Mouse (Mus musculus): ENCODE results near the gene Ms4a7. TPM values are rescaled to one million over a fixed set of nuclear protein-coding genes. Genes with fewer than 3 reads are reported as not detected.
A peak's percentile ranks its signal among the peaks of the same experiment; 100 is the strongest.
"Not testable (repeated sequence)": the region's sequence is repeated elsewhere in the genome, so short reads cannot be mapped to it uniquely, and the experiment has no call there.

The Ms4a7 gene
- polyA plus RNA-seq, 1 experiment from 2014 or later = 4.9 TPM

DNA sequence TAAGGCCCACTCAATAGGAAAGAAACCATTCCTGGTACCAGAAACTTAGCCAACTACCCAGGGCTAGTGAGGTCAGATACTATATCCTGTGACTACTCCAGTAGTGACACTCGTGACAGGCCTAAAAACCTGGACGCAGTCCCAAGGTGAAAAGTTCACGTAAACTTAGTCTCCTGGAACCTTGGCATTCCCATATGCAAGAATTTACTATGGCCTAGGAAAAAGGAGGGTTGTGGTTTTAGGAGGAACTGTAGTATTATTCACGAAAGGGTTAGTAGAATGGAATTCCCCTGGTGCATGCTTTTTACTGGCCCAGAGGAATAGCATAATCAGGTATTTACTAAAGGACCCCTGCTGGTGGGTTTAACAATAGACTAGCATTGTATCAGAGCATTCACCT lies 19.2 kb downstream of the Ms4a7 start:
- Histone ChIP-seq H3K27ac (no peak overlapping the region), H3K4me3 (replicated peaks) (no peak overlapping the region), H3K27me3 (replicated peaks) (no peaks in the 10 kb centered on the region), H3K4me2 (replicated peaks) (no peak overlapping the region), H3K36me3 (no peaks in the 10 kb centered on the region), H3K4me1 (replicated peaks) (no peaks in the 10 kb centered on the region), H3K9me3 (no peaks in the 10 kb centered on the region), H3K9ac (no peak overlapping the region)
- 77% methylated on average over 4 of the region's 4 CpGs for WGBS
- ATAC-seq = no peak

DNA sequence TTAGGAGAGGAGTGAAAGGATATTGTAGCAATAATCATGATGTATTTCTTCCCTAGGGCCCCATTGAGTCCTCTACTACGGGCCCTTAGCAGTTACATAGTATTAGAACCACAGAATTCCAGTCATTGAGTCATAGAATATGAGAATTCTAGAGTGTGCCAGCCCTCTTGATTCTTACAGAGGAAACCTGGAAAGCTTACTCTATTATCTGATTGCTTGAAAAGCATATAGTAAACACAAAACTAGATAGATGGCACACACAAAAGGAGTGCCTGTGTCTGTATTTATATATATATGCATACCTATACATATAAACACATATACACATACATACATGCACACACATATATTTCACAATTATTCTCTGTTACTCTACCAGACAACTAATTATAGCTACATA lies 21.6 kb downstream of the Ms4a7 start, which contains the start of gene Ms4a14:
Gene Ms4a14 (minus strand): TSS at position 101 of the 400 bp plus-strand sequence.
- ATAC-seq = no peak
- Histone ChIP-seq H3K27me3 (replicated peaks) (no peaks in the 10 kb centered on the region), H3K9me3 (no peaks in the 10 kb centered on the region), H3K9ac (no peak within 1 kb of the TSS), H3K4me1 (replicated peaks) (no peaks in the 10 kb centered on the region), H3K27ac (no peak within 1 kb of the TSS), H3K4me2 (replicated peaks) (no peak within 1 kb of the TSS), H3K36me3 (no peaks in the 10 kb centered on the region), H3K4me3 (replicated peaks) (no peak within 1 kb of the TSS)
- WGBS = 70% methylated on average over 1 of the region's 1 CpGs

DNA sequence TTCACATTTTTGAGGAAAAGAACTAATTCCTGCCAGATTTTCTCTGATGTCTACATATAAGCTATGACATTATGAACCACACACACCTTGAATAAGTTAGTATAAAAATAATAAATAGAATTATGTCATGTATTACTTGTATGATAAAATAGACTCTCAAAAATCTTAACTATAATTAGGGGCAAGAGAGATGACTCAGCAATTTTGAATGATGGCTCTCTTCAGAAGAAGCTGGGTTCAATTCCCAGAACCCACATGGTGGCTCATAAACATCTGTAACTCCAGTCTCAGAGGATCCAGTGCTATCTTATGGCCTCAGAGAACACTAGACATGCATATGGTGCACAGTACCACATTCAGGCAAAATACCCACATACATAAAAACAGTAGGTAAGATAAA lies 27.1 kb downstream of the Ms4a7 start:
- Histone ChIP-seq H3K4me2 (replicated peaks) (no peak overlapping the region), H3K9me3 (no peaks in the 10 kb centered on the region), H3K4me3 (replicated peaks) (no peak overlapping the region), H3K9ac (no peak overlapping the region), H3K36me3 (no peaks in the 10 kb centered on the region), H3K27me3 (replicated peaks) (no peaks in the 10 kb centered on the region), H3K27ac (no peak overlapping the region), H3K4me1 (replicated peaks) (no peaks in the 10 kb centered on the region)
- no peak for ATAC-seq

DNA sequence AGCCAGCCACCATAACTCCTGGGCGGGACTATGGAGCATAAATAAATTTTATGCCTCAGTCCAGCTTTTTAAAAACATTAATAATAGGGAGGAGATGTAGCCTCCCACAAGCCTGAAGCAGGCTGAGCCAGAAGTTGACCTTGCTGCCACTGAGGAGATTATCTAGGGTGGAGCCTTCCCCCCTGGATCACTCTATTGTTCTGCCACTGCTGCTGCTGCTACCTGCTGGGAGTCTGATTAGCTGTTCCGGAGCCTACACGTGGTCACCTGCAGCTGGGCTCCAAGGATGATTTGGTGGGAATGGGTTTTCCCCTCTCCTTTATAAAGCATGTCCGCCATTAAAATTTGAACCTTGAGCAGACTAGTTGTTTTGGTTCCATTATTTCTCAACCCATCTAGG lies 36.4 kb downstream of the Ms4a7 start:
- H3K9me3 ChIP-seq; ATAC-seq; H3K27me3 ChIP-seq (replicated peaks); H3K36me3 ChIP-seq; H3K4me2 ChIP-seq (replicated peaks); H3K4me3 ChIP-seq (replicated peaks); H3K4me1 ChIP-seq (replicated peaks); H3K9ac ChIP-seq; H3K27ac ChIP-seq: not testable (repeated sequence)
- 53% methylated on average over 4 of the region's 4 CpGs for WGBS

DNA sequence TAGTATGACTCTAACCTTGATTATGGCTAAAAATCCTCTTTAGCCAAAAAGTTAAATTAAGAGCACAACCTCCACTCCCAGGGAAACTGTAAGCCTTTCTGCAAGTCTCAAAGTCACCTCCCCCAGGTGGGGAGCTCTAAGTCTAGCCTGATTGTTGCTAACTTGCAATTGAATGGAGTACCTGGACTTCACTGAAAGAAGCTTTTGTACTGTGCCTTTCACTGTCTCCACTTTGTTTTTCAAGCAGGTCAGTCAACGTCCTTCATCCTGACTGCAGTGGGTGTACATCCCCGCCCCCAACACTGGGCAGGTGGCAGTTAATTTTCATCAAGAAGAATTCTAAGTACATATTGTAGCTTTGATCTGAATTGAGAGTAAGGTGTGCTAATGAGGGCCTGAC lies 37.0 kb downstream of the Ms4a7 start:
- ATAC-seq = no peak
- no peaks in the 10 kb centered on the region for H3K36me3 ChIP-seq
- no peaks in the 10 kb centered on the region for H3K27me3 ChIP-seq (replicated peaks)
- WGBS = 72% methylated on average over 2 of the region's 2 CpGs
- no peaks in the 10 kb centered on the region for H3K4me1 ChIP-seq (replicated peaks)
- H3K4me3 ChIP-seq (replicated peaks) = no peak overlapping the region
- H3K4me2 ChIP-seq (replicated peaks) = no peak overlapping the region
- no peak overlapping the region for H3K27ac ChIP-seq
- H3K9ac ChIP-seq = no peak overlapping the region
- H3K9me3 ChIP-seq = no peaks in the 10 kb centered on the region

DNA sequence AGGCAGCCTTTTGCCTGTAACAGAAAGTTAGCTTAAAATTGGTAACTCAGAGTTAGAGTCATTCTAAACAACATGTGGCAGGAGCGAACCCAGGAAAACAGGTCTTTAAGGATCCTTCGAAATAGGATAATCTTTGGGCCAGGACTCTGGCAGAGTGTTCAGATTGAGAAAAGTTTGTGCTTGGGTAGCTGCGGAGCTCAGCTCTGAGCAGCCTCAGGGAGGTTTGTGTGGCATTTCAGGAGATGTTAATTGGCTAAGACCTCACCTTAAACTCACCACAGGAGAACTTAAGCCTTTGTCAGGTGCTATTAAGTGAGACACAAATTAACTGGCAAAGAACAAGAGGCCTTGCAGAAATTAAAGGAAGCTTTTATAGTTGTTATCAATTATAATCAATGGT lies 42.3 kb downstream of the Ms4a7 start:
- H3K27me3 ChIP-seq (replicated peaks); ATAC-seq; H3K9me3 ChIP-seq; H3K4me2 ChIP-seq (replicated peaks); H3K27ac ChIP-seq; H3K4me1 ChIP-seq (replicated peaks); H3K36me3 ChIP-seq; H3K9ac ChIP-seq: not testable (repeated sequence)
- peak overlapping the region; percentile 36; the same call in 1 of the 2 replicates for H3K4me3 ChIP-seq (replicated peaks)
- 20% methylated on average over 3 of the region's 3 CpGs for WGBS

DNA sequence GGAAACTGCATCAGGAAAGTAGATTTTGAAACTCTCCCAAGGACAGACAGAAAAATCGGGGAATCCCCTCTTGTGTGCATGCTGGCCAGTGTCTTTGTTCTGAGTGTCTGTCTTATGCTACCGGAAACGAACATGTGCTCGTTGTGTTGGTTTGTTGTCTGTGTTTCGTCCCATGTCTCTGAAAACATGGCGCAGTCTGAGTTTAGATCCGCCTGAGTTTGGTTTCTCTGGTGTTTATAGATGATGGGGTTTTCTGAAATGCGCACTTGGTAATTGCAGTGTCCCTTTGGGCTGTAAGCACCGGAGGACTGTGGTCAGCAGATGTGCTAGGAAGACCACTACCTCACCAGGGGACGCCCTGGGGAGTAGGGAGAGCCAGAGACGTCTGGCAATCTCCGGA lies 43.0 kb downstream of the Ms4a7 start:
- H3K9ac ChIP-seq = 0 out of 2 replicates have a peak overlapping the region, but pooled peaks have one; percentile 37
- 8% methylated on average over 12 of the region's 12 CpGs for WGBS
- ATAC-seq = 0 out of 2 replicates have a peak, but pooled peaks have one; percentile 49

DNA sequence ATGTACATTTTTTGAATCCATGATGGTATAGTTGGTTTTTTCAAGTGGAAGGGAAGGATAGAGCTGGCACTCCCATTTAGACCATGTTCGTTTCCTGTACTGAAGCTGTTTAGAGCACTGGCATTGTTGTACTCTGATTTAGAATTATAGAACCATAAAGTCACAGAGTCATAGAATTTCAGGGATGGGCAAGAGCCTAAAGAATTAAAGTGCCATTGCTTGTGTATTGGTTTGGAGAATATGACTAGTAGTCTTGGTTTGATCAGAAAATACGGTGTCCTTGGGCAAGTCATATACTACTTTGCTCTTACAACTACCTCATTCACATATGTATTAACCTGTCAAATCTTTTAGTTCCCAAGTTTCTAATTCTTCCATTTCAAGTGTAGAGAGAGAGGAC lies 52.2 kb downstream of the Ms4a7 start, which contains the start of gene Ms4a5:
Gene Ms4a5 (minus strand): TSS at position 101 of the 400 bp plus-strand sequence.
- Histone ChIP-seq H3K4me1 (replicated peaks) (no peaks in the 10 kb centered on the region), H3K9ac (no peak within 1 kb of the TSS), H3K4me2 (replicated peaks) (no peak within 1 kb of the TSS), H3K9me3 (no peaks in the 10 kb centered on the region), H3K36me3 (no peaks in the 10 kb centered on the region), H3K27ac (no peak within 1 kb of the TSS), H3K4me3 (replicated peaks) (no peak within 1 kb of the TSS), H3K27me3 (replicated peaks) (no peaks in the 10 kb centered on the region)
- WGBS = 89% methylated on average over 2 of the region's 2 CpGs
- no peak for ATAC-seq

More for the DNA sequence above, 43.0 kb downstream of the Ms4a7 start:
- Histone ChIP-seq H3K4me1 (replicated peaks) (no peaks in the 10 kb centered on the region), H3K4me3 (replicated peaks) (peak overlapping the region; percentile 36), H3K27ac (peak overlapping the region; percentile 55), H3K9me3 (no peaks in the 10 kb centered on the region), H3K36me3 (no peaks in the 10 kb centered on the region), H3K4me2 (replicated peaks) (peak overlapping the region; percentile 65), H3K27me3 (replicated peaks) (no peaks in the 10 kb centered on the region)

DNA sequence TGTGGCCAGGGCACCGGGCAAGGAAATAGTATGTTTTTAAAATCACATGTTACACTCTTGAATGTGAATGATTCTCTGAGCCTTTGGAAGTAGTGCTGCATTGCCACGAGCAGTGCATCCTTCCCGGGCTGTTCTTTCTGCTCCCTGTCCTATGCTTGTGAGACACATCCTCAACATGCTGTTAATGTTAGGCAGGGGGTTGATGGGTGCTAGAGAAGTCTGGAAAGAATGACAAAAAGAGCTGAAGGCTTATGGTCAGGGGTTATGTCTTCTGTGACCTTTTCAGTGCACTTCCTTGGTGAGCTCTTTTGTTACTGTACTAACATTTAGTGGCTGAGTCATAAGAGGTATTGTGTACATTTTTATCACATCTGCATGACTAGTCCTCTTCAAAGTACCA lies 55.7 kb downstream of the Ms4a7 start:
- no peak overlapping the region for H3K4me3 ChIP-seq (replicated peaks)
- no peaks in the 10 kb centered on the region for H3K9me3 ChIP-seq
- no peak overlapping the region for H3K4me2 ChIP-seq (replicated peaks)
- no peaks in the 10 kb centered on the region for H3K4me1 ChIP-seq (replicated peaks)
- H3K9ac ChIP-seq = no peak overlapping the region
- 72% methylated on average over 3 of the region's 3 CpGs for WGBS
- H3K27me3 ChIP-seq (replicated peaks) = no peaks in the 10 kb centered on the region
- H3K36me3 ChIP-seq = no peaks in the 10 kb centered on the region
- no peak overlapping the region for H3K27ac ChIP-seq
- no peak for ATAC-seq

DNA sequence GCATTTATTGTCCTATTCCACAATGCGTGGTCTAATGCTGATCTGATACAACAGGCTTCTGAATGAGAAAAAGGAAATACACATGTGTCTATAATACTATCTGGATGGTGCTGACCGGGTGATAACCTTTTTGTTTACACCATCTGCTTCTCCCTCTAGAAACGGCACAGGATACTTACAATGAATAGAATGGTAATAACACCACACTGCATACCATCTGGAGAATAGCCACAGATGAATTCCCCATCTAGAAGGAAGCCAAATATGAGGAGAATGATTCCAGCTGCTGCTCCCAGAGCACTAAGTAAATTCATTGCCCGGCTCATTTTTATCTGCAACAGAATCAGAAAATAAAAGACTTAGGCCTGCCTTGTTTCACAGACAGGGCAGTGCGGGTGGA lies 59.5 kb downstream of the Ms4a7 start:
- H3K9me3 ChIP-seq = no peaks in the 10 kb centered on the region
- no peak overlapping the region for H3K4me2 ChIP-seq (replicated peaks)
- no peaks in the 10 kb centered on the region for H3K4me1 ChIP-seq (replicated peaks)
- no peaks in the 10 kb centered on the region for H3K36me3 ChIP-seq
- peak; percentile 70 for ATAC-seq
- no peak overlapping the region for H3K9ac ChIP-seq
- WGBS = 18% methylated on average over 5 of the region's 5 CpGs
- H3K27ac ChIP-seq = no peak overlapping the region
- H3K27me3 ChIP-seq (replicated peaks) = no peaks in the 10 kb centered on the region
- H3K4me3 ChIP-seq (replicated peaks) = no peak overlapping the region

Other genes with a start within 250 kb of the Ms4a7 start
- not detected in 2 replicates for gene 1700017D01Rik, start 205.3 kb downstream of the Ms4a7 start, polyA plus RNA-seq (2015; fragmentation: Nextera tagmentation; extraction: Ambion mirVana)
- gene 1700025F22Rik, start 170.8 kb downstream of the Ms4a7 start, polyA plus RNA-seq (2015; fragmentation: Nextera tagmentation; extraction: Ambion mirVana) = not detected in 2 replicates
- gene Ms4a13, start 139.4 kb downstream of the Ms4a7 start, polyA plus RNA-seq (2015; fragmentation: Nextera tagmentation; extraction: Ambion mirVana) = not detected in 2 replicates
- 0.20 and 0.25 TPM in 2 replicates for gene Ms4a12, start 103.7 kb downstream of the Ms4a7 start, polyA plus RNA-seq (2015; fragmentation: Nextera tagmentation; extraction: Ambion mirVana)
- gene Ms4a1, start 69.9 kb downstream of the Ms4a7 start, polyA plus RNA-seq (2015; fragmentation: Nextera tagmentation; extraction: Ambion mirVana) = not detected in 2 replicates
- gene Ms4a5, start 52.3 kb downstream of the Ms4a7 start, polyA plus RNA-seq (2015; fragmentation: Nextera tagmentation; extraction: Ambion mirVana) = not detected in 2 replicates
- gene Ms4a14, start 21.7 kb downstream of the Ms4a7 start, polyA plus RNA-seq (2015; fragmentation: Nextera tagmentation; extraction: Ambion mirVana) = not detected in 2 replicates
- gene Ms4a4a, start 39.4 kb upstream of the Ms4a7 start, polyA plus RNA-seq (2015; fragmentation: Nextera tagmentation; extraction: Ambion mirVana) = 7.8 and 8.0 TPM in 2 replicates
- gene Ms4a4c, start 68.6 kb upstream of the Ms4a7 start, polyA plus RNA-seq (2015; fragmentation: Nextera tagmentation; extraction: Ambion mirVana) = 1.6 and 2.4 TPM in 2 replicates
- gene Ms4a4b, start 107.4 kb upstream of the Ms4a7 start, polyA plus RNA-seq (2015; fragmentation: Nextera tagmentation; extraction: Ambion mirVana) = 0.46 and 0.53 TPM in 2 replicates
- gene Ms4a6c, start 133.2 kb upstream of the Ms4a7 start, polyA plus RNA-seq (2015; fragmentation: Nextera tagmentation; extraction: Ambion mirVana) = 10.4 and 10.6 TPM in 2 replicates
- gene Gm8369, start 149.8 kb upstream of the Ms4a7 start, polyA plus RNA-seq (2015; fragmentation: Nextera tagmentation; extraction: Ambion mirVana) = 0.06 TPM in 1 of 2 replicates, not detected in the other
- 6.8 and 8.4 TPM in 2 replicates for gene Ms4a6b, start 180.4 kb upstream of the Ms4a7 start, polyA plus RNA-seq (2015; fragmentation: Nextera tagmentation; extraction: Ambion mirVana)
- gene Ms4a4d, start 200.7 kb upstream of the Ms4a7 start, polyA plus RNA-seq (2015; fragmentation: Nextera tagmentation; extraction: Ambion mirVana) = 2.8 and 4.0 TPM in 2 replicates